Mouse (Mus musculus) Muller cell, postnatal 12 days (primary cell): ENCODE data around the gene Clec12a.

ENCODE experiments used
- DNase-seq: peaks from one replicate; pipeline ENCODE4 v3.0.0-alpha.2; 2015; ENCODE audit errors: inconsistent ontology term

The Clec12a gene

DNA sequence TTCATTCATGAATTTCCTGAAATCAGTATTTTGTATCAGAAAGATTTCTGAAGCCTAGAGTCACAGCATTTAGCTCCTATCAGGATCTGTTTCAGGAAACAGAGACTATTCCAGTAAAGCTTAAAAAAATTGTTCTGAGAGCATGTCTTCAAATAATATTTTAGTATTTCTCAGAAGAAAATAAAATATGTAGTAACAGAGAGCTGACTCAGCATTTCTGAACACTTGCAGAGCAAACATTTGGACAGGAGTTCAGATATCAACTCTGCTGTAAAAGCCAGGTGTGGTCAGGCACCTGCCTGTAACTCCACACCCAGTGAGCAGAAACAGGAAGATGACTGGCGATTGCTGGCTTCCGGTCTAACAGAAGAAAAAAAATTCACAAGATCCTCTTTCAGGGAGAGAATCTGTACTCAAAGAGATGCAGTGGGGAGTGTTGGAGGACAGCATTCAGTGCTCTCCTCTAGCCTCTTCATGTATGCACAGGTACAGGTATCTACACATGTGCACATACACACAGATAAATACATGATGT is 32.5 kb downstream of the Clec12a start:
- no peak for DNase-seq

DNA sequence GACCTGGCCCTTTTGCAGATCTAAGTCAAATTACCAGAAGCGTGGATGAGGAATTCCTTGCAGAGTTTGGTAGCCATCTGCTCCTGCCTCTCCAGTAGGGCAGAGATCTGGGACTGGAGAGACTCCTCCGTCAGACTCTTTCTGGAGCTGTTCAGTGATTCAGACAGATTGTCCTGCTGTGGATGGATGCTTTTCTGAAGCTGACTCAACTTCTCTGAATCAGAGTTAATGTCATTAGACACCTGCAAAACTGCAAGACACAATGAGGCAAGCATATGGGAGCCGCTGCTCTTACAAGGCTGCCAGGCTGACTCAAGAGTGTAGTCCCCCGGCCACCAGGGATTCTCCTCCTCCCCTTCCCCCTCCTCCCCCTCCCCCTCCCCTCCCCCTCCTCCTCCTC is 38.0 kb downstream of the Clec12a start:
- no peak for DNase-seq

DNA sequence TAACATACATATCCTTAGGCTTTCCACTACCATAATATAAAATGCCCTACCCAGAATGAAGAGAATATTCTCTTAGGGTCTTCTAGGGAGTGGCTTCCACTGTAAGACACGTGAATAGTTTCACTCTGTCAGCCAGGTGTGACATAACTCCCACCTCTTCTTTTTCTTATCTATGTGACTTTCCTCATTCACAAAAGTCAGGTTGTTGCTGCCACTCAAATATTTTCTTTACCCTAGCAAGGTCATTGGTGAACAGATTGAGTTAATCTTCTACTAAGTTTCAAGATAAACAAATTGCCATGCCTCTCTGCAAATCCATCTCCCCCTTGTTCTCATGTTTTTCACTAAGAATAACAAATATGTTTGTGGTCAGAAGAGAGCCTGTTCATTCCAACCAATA is 39.2 kb downstream of the Clec12a start:
- DNase-seq, result no peak

DNA sequence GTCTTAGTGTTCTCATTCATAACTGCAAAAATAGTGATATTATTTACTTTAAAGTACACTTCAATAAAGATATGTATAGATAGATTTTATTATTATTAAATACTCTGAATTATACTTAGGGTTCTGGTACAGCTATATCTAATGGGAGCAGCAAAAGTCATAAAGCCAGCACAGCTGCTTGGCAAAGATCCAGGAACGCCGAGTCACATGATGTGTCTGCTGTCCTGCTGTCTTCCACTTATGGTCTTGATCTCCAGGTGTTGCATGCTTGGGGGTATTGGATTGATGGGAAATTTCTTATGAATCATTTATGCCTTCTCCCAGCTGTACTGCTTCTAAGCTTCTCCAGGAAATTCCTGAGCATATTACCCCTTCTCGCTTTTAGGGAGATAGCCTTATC is 41.0 kb downstream of the Clec12a start:
- DNase-seq, result no peak

DNA sequence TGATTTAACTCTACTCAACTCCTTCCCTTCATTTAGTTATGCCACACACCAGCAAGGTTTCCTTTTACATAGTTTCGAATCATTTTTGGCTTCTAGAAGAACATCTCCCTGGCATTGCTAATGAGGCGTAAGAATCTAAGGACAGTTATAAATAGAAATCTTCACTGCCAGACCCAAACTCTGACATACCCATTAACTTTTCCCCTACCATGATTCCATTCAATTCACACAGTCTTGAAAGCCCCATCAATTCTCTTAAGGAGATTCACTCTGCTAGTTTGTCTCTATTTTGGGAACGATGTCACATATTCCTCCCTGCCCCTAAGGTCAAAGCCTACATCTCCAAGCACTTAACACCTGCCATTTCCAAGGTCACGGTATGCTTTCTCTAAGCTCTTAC is 42.5 kb downstream of the Clec12a start:
- no peak for DNase-seq

DNA sequence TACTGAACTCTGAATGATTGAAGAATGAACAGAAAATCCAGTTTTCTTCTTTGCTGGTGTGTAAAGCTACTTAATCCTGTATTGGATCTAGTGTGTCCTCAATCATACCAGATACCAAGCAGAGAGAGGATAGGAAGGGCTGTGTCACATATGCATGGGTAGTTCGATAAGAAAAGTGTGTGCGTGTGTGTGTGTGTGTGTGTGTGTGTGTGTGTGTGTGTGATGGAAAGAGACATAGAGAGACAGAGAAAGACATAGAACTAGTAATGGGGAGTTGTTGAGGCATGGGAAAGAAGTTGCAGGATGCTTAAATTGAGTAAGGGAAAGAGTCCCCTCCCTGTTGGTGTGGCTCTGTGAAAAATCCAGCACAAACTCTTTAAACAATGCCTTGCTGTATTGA is 43.3 kb downstream of the Clec12a start, which contains the start of gene Clec12b:
Gene Clec12b, minus strand, starts transcription at position 101 of the 400 bp plus-strand sequence.
- no peak for DNase-seq

DNA sequence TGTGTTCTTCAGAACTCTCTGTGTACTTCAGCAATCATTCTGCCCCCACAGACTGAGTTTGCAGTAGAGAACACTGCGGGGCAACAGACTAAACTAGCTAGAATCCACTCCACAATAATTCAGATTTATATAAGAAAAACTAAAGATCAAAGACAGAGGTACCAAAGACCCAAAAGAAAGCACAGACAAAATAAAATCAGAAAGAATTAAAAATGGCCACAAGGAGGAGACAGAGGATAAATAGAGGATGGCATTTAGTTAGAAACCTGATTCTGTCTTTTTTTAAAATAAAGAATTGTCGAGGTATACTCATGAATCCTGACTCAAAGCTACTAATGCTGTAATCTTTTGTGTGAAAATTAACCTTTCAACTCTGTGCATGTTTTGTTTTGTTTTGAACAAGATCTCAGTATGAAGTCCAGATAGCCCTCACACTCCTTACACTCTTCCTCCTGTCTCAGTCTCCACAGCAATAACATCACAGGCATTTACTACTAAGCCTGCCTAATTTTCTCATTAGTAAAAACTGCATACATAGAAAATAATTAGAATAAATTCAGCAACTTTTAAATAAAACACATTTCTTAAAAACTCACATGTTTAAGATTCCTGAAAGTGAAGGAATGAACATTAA is 50.7 kb downstream of the Clec12a start:
- peak; percentile 7 for DNase-seq

DNA sequence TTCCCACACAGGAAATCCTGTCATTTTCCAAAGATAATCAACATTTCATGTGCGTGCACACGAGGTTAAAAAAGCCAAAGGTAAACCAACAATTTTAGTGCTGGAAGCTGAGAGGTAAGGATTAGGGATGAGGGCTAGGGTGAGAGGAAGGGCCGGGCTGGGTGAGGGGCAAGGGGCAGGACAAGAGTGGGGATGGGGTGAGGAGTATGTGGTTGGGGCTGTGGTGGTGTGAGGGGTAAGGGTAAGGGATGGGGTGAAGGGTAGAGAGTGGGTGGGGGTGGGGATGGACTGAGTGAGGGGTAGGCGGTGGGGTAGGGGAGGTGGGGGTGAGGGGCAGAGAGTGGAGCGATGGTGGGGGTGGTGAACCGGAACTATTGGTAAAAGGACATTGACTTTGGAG is 51.2 kb downstream of the Clec12a start:
- no peak for DNase-seq

DNA sequence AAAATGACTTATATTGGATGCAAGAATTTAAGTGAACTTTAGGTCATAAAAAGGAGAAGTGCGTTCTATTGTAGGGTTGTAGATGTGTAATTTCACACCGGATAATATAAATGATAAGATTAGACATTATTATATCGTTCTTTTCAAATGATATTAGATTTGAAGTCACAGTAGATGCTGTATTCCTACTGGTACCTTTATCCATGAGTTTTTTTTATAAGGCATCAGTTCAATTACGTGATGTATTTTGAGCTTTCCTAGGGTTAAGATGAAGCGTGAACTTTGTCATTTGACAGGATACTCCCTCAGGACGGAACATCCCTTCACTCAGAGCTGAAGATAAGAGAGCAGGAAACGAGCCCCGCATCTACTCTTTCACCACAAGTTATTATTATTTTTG is 54.5 kb downstream of the Clec12a start, which contains the start of gene Clec1b:
Gene Clec1b, plus strand, starts transcription at position 301 of the 400 bp plus-strand sequence.
- DNase-seq, result no peak

DNA sequence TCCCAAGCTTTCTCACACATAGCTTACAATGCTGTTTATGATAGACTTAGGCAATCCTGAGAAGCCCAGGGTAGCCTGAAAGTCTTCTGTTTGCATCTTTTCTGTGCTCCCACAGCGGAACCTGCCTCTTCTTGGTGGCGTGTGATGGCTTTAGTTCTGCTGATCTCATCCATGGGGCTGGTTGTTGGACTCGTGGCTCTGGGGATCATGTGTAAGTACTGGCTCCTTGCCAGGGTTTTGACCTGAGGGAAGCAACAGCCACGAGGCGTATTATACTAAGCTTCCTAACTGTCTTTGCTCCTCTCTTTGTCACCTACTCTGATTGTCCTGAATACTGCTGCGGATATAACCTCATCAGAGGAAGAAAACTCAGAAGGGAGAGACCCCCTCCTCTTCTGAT is 57.5 kb downstream of the Clec12a start:
- no peak for DNase-seq

DNA sequence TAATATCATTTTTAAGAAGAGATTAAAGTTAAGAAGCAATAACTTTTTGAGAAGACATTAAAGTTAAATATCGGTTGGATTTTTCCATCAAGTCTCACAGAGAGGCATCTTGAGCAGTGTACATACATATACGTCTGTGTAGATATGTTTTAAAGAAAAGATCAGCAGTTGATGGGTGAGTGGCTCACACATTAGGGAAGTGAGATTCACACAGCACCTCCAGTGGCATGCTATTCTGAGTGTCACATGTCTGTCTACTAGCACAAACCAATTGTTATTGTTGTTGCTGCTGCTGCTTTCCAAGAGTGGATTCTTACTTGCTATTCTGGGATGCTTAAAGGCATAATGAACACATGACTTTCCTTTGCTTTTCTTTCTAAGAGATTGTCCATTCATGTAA is 59.9 kb downstream of the Clec12a start:
- DNase-seq, result no peak

DNA sequence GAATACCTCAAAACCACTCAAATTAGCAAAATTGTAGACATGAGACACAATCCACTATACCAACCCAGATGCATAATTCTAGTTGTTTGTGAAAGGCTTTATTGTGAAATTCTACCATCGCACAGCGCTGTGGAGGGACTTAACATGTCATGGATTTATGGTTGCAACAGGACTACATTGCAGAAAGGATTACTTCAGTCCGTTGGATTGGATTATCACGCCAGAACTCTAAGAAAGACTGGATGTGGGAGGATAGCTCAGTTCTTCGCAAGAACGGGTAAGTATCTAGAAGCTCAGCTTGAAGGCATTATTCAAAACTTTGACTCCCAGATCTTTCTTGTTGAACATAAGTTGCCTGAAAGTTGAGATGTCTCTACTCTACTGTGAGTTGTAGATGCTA is 60.9 kb downstream of the Clec12a start:
- no peak for DNase-seq

DNA sequence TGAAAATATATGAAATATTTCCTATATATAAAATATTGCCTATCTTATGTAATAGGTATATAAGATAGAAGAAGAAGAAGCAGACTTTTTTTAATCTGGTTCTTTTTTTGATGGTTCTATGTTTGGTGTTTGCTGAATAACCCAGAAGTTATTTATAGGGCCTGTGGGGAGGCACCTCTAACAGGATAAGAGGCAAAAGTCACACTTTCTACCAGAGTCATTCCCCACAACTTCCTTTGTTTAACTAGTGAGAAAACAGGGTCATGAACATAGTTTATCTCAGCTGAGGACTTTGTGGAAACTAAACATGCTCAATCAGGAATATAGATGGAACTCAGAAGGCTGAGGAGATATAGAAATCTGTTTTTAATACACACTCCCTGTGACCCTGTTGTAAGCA is 63.5 kb downstream of the Clec12a start:
- no peak for DNase-seq

DNA sequence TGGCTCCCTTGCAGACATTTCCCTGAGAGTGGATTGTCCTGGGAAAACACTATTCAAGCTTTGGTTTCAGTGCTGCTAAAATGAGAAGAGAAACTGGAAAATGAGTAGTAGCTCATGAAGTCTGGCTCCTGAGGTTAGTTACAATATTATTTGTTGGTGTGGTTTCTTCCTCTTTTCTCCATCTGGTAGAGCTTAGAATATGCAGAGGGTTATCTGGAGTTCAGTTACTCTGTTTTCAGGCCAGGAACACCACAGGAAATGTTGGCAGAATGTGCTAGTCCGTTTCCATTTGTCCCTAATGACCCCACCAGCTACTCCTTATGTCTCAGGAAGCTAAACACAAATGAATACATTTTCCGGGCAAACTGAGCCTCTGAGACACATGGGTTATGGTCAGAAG is 64.8 kb downstream of the Clec12a start:
- DNase-seq, result no peak

DNA sequence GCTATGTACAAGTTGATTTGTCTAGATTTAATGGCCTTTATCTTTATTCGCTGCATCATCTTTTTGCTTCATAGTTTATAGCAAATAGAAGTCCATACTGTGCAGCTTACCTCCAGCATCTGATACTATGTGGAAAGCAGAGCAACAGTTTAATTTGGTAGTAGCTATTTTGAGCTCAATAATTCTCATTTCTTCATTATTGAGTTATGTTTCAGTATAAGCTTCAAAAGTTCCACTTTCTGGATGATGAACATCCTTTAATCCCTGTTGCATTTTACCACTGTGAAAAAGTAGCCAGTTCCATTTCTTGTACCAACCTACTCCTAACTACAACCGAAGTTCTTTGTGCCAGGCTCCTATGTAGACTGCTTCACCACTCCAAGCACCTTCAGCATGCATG is 66.1 kb downstream of the Clec12a start, which contains the start of gene Clec9a:
Gene Clec9a, plus strand, starts transcription at position 301 of the 400 bp plus-strand sequence.
- DNase-seq, result no peak

DNA sequence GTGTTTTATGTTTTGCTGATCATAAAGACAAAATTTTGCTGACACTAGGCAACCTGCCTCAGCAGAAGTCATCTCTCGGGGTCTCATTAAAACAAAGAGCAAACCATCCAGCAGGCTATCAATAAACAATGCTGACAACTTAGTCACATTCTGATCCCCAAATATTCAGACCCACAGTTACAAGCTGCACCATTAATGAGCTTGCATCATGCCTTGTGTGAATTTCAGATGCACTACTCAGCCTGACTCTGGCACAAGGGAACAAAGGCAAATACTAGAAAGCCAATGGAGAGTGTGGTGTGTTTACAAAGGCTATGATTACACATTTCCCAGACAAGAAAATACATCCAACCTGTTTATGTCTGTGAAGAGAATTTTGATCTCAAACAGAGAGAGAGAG is 71.7 kb downstream of the Clec12a start:
- no peak for DNase-seq
